Mouse (Mus musculus) forebrain, embryonic 13.5 days (tissue): Measurements from ENCODE around the gene Coa6. TPM values are rescaled to one million over a fixed set of nuclear protein-coding genes. Genes with fewer than 3 reads are reported as not detected.

Source experiments
- ATAC-seq: fragments of 200-750 bp; cut with Nextera tagmentation; 2 replicates; pipeline ENCODE4 v1.8.0; 2017
- H3K27ac ChIP-seq: fragments of 300-500 bp; sonication (generic); 2 replicates; pipeline ENCODE4 v1.5.1; 2015; ENCODE audit warnings: inconsistent platforms, mild to moderate bottlenecking, moderate library complexity
- H3K27me3 ChIP-seq: fragments of 300-500 bp; sonication (generic); 2 replicates; pipeline ENCODE4 v1.6.1; 2015; ENCODE audit warnings: mild to moderate bottlenecking, inconsistent platforms
- H3K36me3 ChIP-seq: fragments of 300-500 bp; sonication (generic); 2 replicates; pipeline ENCODE4 v1.6.1; 2015; ENCODE audit warnings: mild to moderate bottlenecking, inconsistent platforms; ENCODE audit not compliant: poor library complexity, severe bottlenecking
- H3K4me1 ChIP-seq: fragments of 300-500 bp; sonication (generic); 2 replicates; pipeline ENCODE4 v1.6.1; 2015; ENCODE audit warnings: inconsistent platforms
- H3K4me2 ChIP-seq: fragments of 300-500 bp; sonication (generic); 2 replicates; pipeline ENCODE4 v1.6.1; 2015; ENCODE audit warnings: inconsistent platforms, mild to moderate bottlenecking, moderate library complexity
- H3K4me3 ChIP-seq: fragments of 300-500 bp; sonication (generic); 2 replicates; pipeline ENCODE4 v1.5.1; 2015; ENCODE audit warnings: mild to moderate bottlenecking, inconsistent platforms
- H3K9ac ChIP-seq: fragments of 300-500 bp; sonication (generic); 2 replicates; pipeline ENCODE4 v1.6.1; 2015; ENCODE audit warnings: mild to moderate bottlenecking, inconsistent platforms
- H3K9me3 ChIP-seq: fragments of 300-500 bp; sonication (generic); replicated peaks from 2 replicates; pipeline ENCODE4 v1.6.1; 2016; ENCODE audit warnings: inconsistent platforms
- WGBS: fragments of 180-500 bp; shearing (Covaris S2); methylation state at CpG from one replicate; pipeline ENCODE4 v1.1.7; 2015; 5-methylcytosine and 5-hydroxymethylcytosine counted together
- polyA plus RNA-seq: library from polyadenylated mRNA; unstranded; fragments of >200 nt; fragmentation: Nextera tagmentation; extraction: Ambion mirVana; gene quantifications from 2 replicates; pipeline ENCODE4 v1.2.1, GENCODE M21; 2015

The Coa6 gene
- polyA plus RNA-seq, 1 experiment from 2014 or later = 51.9 TPM

GRCm38 (mm10) chr8:126473802-126474298, 51.5 kb downstream of the Coa6 start:
- H3K4me3 ChIP-seq = peak overlapping the region; percentile 88
- 0 out of 2 replicates have a peak, but pooled peaks have one; percentile 5 for ATAC-seq
- H3K4me1 ChIP-seq = peaks cover 17% of the 10 kb centered on the region
- peak overlapping the region; percentile 89 for H3K27ac ChIP-seq
- H3K27me3 ChIP-seq = peaks cover 10% of the 10 kb centered on the region
- peak overlapping the region; percentile 82 for H3K9ac ChIP-seq
- WGBS = 12% methylated on average over 16 of the region's 16 CpGs
- peak overlapping the region; percentile 85 for H3K4me2 ChIP-seq
- peaks cover 17% of the 10 kb centered on the region for H3K36me3 ChIP-seq
- H3K9me3 ChIP-seq = no peaks in the 10 kb centered on the region

- Histone ChIP-seq H3K4me3 (peak within 1 kb of the TSS; percentile 88), H3K9me3 (no peaks in the 10 kb centered on the region), H3K9ac (peak within 1 kb of the TSS; percentile 82), H3K4me1 (peaks cover 17% of the 10 kb centered on the region), H3K27ac (peak within 1 kb of the TSS; percentile 89), H3K4me2 (peak within 1 kb of the TSS; percentile 85), H3K36me3 (peaks cover 11% of the 10 kb centered on the region), H3K27me3 (peaks cover 10% of the 10 kb centered on the region)
- under 1% methylated on average over 117 of the region's 124 CpGs for WGBS
- ATAC-seq = peak; percentile 96
These were observed 52.2 kb downstream of the Coa6 start, which contains the start of gene Tarbp1 for GRCm38 (mm10) chr8:126474299-126475187. Gene Tarbp1, minus strand, starts transcription at chr8:126475065.

Other genes with a start within 250 kb of the Coa6 start
- gene Slc35f3, start 124.0 kb upstream of the Coa6 start, polyA plus RNA-seq = 0.18 and 0.26 TPM in 2 replicates
- 1.4 and 1.5 TPM in 2 replicates for gene Tarbp1, start 52.5 kb downstream of the Coa6 start, polyA plus RNA-seq
- 8.1 and 8.3 TPM in 2 replicates for gene Irf2bp2, start 171.5 kb downstream of the Coa6 start, polyA plus RNA-seq